Mouse (Mus musculus): ENCODE results near the gene Gm20721.

DNA sequence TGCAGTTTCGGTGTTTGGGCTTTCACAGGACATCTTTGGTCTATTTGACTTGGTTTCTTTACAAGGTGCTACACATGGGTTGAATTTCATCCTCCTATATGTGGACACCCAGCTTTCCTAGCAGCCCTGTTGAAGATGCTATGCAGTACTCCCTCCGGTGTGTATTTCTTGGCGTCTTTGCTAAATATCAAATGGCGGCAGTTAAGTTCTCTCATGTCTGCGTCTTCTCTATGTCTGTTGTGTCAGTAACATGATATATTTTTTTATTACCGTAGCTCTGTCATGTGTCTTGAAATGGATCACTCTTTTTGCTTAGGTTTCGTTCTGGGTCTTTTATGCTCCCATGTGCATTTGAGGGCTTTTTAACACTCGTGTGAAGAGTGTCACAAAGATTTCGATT is 34.5 kb upstream of the Gm20721 start:
- TF ChIP-seq CTCF (IDR thresholded peaks at IDR 0.05; ENCODE audit: control insufficient read depth, insufficient read depth, insufficient read length), result no peak
- TF ChIP-seq MAX (IDR thresholded peaks at IDR 0.05), result no peak
